Mouse (Mus musculus) cerebellum, adult 9-10 months (tissue): Measurements from ENCODE around the gene Alox12.

ENCODE experiments used
- DNase-seq: peaks from one replicate; pipeline ENCODE4 v3.0.0; 2022

Alox12 gene

GRCm38 (mm10) chr11:70238591-70239440 is 16.3 kb downstream of the Alox12 start:
- DNase-seq, result peak; percentile 58

- peak; percentile 97 for DNase-seq
Measured at GRCm38 (mm10) chr11:70237457-70238167, 17.5 kb downstream of the Alox12 start, which contains the start of gene 0610010K14Rik. Gene 0610010K14Rik, minus strand, starts transcription at chr11:70237914.

- peak; percentile 44 for DNase-seq
Measured at GRCm38 (mm10) chr11:70236717-70237116, 18.4 kb downstream of the Alox12 start.

GRCm38 (mm10) chr11:70235254-70235900 is 19.8 kb downstream of the Alox12 start:
- DNase-seq, result peak; percentile 51

- peak; percentile 31 for DNase-seq
Measured at GRCm38 (mm10) chr11:70234497-70234896, 20.7 kb downstream of the Alox12 start.

GRCm38 (mm10) chr11:70234037-70234436 is 21.1 kb downstream of the Alox12 start:
- peak; percentile 53 for DNase-seq

- peak; percentile 72 for DNase-seq
Measured at GRCm38 (mm10) chr11:70233016-70233415, 22.1 kb downstream of the Alox12 start.

- peak; percentile 82 for DNase-seq
Measured at GRCm38 (mm10) chr11:70232546-70232945, 22.6 kb downstream of the Alox12 start.

GRCm38 (mm10) chr11:70230239-70230727 is 24.9 kb downstream of the Alox12 start:
- peak; percentile 80 for DNase-seq

- peak; percentile 58 for DNase-seq
Measured at GRCm38 (mm10) chr11:70229260-70230010, 25.7 kb downstream of the Alox12 start, which contains the start of gene Bcl6b. Gene Bcl6b, minus strand, starts transcription at chr11:70229798.

GRCm38 (mm10) chr11:70228828-70229227 is 26.3 kb downstream of the Alox12 start:
- DNase-seq, result peak; percentile 85

GRCm38 (mm10) chr11:70227661-70228245 is 27.4 kb downstream of the Alox12 start:
- peak; percentile 68 for DNase-seq

- DNase-seq, result peak; percentile 46
Measured at GRCm38 (mm10) chr11:70227126-70227525, 28.0 kb downstream of the Alox12 start.

GRCm38 (mm10) chr11:70226602-70226890 is 28.6 kb downstream of the Alox12 start:
- DNase-seq, result peak; percentile 44

GRCm38 (mm10) chr11:70225798-70226601 is 29.2 kb downstream of the Alox12 start:
- DNase-seq, result peak; percentile 46

GRCm38 (mm10) chr11:70223724-70224123 is 31.4 kb downstream of the Alox12 start:
- DNase-seq, result peak; percentile 45

- DNase-seq, result peak; percentile 60
Measured at GRCm38 (mm10) chr11:70221603-70222500, 33.3 kb downstream of the Alox12 start.

GRCm38 (mm10) chr11:70220731-70221602 is 34.2 kb downstream of the Alox12 start, which contains the start of gene Slc16a13:
Gene Slc16a13, minus strand, starts transcription at chr11:70221064.
- peak; percentile 99 for DNase-seq

- peak; percentile 76 for DNase-seq
Measured at GRCm38 (mm10) chr11:70220323-70220722, 34.8 kb downstream of the Alox12 start.
